Mouse (Mus musculus) cerebellum, adult 9-11 months (tissue): ENCODE measurements around the gene Mtr.
"Not testable (repeated sequence)": the region's sequence is repeated elsewhere in the genome, so short reads cannot be mapped to it uniquely, and the experiment has no call there.

Experiments
- DNase-seq: peaks from one replicate; pipeline ENCODE4 v3.0.0; 2022

Mtr gene

DNA sequence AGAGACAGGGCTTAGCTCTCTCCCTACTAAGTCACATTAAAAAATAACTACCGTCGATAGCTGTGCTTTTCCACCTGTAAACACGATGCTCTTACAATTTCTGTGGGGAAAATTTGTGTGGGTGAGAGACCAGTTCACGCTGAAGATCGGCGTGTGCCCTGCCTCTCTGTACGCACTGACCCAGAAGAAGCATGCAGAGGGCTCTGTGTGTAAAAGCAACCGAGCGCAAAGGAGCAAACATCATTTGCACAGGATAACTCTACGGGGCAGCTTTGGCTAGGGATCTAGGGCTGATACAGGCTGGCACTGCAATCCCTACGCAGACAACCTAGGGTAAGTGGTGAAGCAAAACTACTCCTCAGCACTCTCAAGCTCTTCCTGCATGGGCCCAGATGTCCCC is 104.0 kb downstream of the Mtr start:
- DNase-seq: no peak

DNA sequence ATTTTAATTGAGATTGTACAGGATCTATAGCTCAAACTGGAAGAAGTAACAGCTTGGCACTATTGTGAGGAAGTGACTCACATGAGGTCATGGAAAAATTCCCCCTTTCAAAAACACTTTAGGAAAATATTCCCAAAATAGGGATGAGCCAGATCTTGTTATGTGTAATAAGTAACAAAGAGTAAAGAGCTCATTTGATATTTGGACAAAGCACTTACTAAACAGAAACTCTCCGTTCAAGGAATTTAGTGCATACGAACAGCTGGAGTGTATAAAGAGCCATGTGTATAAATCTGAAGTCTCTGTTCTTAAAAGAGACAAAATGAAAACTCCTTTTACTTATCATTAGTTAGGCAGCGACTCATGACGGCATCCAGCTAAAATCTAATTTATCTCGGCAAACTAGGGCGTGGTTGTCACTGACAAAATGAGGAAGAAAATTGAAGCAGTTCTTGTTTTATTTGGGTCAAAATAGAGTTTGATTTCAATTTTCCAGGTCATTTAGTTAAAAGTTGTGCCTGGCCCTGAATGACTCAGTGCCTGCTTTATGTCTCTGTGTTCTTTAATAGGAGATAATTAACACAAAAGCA is 110.9 kb downstream of the Mtr start:
- DNase-seq: no peak

DNA sequence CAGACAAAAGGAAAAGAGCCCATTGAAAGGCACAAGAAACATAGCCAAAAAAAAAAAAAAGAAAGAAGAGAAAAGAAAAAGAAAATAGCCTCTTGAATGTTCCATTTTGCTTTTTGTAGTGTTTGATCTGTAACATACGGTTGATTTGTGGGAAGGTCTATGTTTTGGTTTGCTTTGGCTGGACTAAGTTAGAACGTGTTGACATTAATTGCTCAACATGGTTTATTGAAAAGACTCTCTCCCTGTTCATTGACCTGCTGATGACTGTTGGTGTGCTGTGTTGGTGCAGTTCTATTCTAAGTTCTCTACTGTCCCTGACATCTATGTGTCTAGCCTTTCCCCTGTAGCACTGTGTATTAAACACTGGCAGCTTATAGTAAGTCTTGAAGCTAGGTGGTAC is 111.5 kb downstream of the Mtr start:
- no peak for DNase-seq

- DNase-seq: no peak
These were observed 114.6 kb downstream of the Mtr start for GRCm38 (mm10) chr13:12143347-12143746.

GRCm38 (mm10) chr13:12136461-12136860 is 121.5 kb downstream of the Mtr start:
- not testable (repeated sequence) for DNase-seq

GRCm38 (mm10) chr13:12133549-12133948 is 124.4 kb downstream of the Mtr start:
- no peak for DNase-seq
